Mouse (Mus musculus) frontal cortex, adult 2 months (tissue): ENCODE measurements around the gene Rpl13a. TPM values are rescaled to one million over a fixed set of nuclear protein-coding genes. Genes with fewer than 3 reads are reported as not detected.
"Not testable (repeated sequence)": the region's sequence is repeated elsewhere in the genome, so short reads cannot be mapped to it uniquely, and the experiment has no call there.

Experiments used
- DNase-seq, 2 experiments: peaks; one replicate each; pipeline ENCODE4 v3.0.0; 2022; ENCODE audit warnings: low spot score in 1 of 2; ENCODE audit errors: extremely low spot score in 1 of 2
- polyA plus RNA-seq: library from polyadenylated mRNA; depleted of rRNA; stranded (reverse); fragments of >200 nt; gene quantifications from 2 replicates; pipeline ENCODE4 v1.2.3, GENCODE M21; 2012

Rpl13a gene
- polyA plus RNA-seq, 1 experiment = 1,804 TPM

DNA sequence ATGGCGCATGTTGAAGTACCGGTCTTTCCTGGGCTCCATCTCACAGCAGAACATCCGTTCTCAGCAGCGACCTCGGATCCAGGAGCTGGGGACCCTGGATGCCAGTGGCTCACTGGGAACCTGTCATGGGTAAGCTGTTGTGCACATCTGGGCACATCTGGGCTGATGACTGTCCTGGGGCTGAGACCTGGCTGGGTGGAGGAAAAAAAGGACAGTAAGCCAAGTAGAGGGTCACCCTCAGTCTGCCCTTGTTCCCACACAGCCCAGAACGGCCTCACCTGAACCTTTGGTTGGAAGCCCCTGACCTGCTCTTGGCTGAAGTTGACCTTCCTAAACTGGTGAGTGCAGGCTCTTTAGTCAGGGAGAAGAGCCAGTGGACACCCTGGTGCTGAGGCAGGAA lies 30.4 kb upstream of the Rpl13a start:
- no peak for DNase-seq

DNA sequence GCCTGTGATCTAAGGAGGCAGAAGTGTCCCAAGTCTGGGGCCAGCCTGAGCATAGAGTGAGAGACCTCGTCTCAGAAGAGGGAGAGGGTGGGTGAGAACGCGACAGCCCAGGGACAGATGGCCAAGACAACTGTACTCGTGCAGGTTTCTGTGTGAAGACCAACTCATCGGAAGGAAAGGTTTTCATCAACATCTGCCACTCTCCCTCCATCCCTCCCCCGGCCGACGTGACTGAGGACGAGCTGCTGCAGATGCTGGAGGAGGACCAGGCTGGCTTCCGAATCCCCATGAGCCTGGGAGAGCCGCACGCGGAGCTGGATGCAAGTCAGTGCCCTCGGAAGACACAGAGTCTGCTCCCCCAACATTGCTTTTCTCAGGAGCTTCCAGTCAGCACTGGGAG lies 28.9 kb upstream of the Rpl13a start:
- peak in 1 of 2 experiments; percentile 74 for DNase-seq

DNA sequence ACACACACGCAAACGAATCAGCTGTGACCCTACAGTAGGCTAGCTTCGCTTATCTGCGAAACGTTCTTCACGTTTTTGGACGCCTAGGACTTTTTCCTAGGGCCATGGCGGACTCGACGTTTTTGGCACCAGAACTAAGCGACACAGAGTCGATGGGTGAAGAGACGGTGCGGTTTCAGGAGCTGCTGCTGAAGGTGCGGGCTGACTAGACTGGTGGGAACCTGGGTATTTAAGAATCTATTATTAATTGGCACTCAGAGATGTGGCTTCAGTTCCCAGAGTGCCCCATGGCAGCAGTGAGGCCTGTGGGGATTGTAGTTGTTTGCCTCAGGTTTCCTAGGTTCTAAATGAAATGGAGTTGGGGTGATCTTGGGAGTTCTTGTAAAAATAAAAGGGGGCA lies 27.6 kb upstream of the Rpl13a start:
- no peak for DNase-seq

DNA sequence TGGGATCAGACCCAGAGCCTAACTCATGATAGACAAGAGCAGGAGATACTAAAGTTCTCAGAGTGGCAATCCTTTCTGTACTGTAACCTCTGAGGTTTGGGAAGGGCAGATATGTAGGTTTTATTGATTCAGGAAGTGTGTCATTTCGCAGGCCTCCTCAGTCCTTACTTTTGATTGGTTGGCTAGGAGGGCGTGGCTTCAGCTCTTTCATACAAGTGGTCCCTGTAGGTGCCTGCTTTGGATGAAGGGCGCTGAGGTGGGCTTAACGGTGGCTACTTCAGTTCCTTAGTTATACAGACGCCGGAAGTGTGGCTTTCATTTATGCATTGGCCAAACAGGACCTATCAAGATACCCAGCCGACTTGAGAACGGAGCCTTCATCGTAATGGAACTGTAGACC lies 27.0 kb upstream of the Rpl13a start:
- DNase-seq = no peak

DNA sequence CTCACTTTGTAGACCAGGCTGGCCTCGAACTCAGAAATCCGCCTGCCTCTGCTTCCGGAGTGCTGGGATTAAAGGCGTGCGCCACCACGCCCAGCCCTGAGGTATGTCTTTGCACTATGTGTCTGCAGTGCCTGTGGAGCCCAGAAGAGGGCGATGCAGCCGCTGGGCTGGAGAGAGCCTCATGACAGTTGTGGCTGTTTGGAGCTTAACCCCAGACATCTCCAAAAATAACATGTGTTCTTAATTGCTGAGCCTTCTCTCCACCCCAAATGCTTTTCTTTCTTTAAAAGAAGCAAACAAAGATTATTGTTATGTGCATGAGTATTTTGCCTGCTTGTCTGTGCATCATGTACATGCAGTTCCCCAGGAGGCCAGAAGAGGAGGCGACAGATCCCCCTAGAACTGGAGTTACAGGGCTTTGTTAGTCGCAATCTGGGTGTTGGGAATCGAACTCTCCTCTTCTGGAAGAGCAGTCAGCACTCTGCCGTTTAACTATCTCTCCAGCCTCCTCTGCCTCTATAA lies 26.5 kb upstream of the Rpl13a start:
- DNase-seq = no peak

DNA sequence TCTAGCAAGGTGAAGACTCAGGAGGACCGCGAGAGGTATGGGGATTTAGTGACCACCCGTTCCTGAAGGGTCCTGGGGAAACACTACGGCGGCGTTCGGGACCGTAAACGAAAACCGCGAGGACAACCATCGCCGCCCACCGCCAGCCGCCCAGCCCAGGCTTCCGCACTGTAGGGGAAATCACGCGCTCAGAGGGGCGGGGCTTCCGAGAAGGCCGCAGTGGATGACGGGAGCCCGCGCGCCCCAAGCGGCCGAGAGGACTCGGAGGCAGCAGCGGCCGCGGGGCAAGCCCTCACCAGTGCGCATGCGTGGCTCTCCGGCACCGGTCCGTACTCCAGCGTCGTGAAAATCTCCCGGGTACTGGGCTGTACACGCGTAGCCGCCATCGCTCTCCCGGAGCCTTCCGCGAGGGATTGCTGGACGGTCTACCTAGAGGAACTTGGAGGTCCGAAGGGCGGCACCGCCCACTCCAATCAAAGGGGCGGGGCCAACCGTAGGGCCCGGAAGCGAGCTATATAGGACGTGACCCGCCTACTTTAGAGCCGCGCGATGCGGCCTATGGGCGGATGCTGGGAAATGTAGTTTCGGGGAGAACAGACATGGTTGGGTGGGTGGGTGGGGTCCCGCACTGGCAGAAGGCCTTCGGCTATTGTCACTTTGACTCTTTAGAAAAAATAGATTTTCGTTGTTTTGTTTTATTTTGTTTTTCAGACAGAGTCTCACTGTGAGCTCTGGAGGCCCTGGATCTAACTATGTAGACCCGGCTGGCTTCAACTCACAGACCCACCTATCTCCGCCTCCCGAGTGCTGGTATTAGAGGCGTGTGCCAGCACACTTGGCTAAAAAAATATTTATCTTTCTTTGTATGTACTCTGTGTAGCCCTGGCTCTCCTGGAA lies 25.8 kb upstream of the Rpl13a start, which contains the start of the genes Pih1d1 and Aldh16a1:
Pih1d1 (plus strand) TSS at position 208 of the 897 bp plus-strand sequence.
Aldh16a1 (minus strand) TSS at position 489 of the 897 bp plus-strand sequence.
- peak; percentile 90 to 96 for DNase-seq

DNA sequence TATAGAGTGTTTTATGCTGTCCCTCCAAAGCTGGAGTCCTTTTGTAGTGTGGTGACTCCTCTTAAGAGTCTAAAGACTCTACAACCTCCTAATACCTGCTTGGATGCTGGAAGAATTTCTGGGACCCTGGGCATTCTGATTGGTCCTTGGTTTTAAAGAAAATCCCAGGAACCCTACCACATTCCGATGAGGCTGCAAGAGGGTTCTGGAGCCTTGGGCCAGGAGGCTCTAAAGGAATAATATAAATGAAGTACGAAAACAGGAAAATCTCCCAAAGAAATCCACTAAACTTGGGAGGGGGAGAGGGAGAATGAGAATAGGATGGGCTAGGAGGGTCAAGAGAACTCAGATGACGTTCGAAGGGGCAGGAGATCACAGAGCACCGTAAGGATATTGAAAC lies 25.0 kb upstream of the Rpl13a start:
- no peak for DNase-seq

DNA sequence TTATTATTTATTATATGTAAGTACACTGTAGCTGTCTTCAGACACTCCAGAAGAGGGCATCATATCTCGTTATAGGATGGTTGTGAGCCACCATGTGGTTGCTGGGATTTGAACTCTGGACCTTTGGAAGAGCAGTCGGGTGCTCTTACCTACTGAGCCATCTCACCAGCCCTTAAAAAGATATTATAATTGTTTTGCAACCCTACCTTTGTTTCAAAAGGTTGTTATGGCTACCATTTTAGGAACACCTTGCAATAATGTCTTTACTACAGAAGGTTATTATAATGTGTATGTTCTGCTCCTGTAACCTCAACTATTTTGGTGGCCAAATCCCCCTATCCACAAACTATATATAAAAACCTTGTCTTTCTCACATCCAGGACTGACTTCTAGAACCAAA lies 24.5 kb upstream of the Rpl13a start:
- DNase-seq = not testable (repeated sequence)

DNA sequence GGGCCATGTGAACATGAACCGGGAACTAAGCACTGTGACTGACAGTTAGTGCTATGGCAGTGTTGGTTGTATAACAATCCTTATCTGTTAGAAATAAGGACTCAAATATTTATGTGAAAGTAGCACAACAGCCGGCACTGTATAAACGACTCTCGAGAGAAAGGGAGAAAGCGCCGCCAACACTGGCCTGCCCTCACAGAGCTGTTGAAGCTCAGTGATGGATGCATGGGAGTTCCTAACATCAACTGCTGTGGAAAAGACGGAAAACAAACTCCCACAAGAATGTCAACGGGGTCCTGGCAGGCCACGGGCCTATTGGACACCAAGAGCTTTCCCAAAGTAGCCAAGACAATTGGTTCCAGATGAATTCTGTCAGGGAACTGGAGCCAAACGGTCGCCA lies 22.7 kb upstream of the Rpl13a start:
- DNase-seq = no peak

DNA sequence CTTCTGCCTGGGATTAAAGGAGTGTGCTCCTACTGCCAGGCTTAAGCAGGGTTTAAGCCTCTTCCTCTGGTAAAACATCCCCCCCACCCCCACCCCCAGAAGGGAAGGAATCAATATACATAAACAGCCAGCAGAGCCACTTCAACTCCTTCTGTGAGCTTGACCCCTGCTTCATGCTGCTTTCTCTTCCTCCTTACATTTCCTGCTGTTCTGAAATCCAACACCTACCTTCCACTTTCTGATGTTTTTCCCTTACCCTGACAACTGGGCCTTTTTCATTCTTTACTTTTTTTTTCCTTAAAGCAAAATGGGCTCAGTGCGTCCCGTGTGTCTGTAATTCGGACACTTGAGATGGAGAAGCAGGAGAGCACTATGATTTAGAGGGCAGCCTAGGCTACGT lies 21.8 kb upstream of the Rpl13a start:
- DNase-seq = no peak

DNA sequence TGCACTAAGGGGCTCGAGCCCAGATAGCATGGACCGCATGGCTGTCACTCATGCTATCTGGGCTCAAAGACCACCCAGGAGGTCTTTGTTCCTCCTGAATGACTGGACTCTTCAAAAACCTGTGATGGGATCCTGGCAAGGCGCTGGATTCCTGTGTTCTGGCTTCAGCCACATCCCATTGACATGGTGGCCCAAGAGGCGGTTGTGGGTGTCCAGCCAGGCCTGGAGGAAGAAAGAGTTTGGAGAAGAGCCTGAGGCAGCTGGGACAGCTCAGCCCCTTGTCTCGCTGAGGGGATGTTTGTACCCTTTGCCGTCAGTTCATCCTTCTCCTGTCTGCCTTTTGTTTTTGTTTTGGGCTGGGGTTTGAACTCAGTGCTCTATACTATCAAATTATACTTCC lies 21.0 kb upstream of the Rpl13a start:
- DNase-seq = no peak

DNA sequence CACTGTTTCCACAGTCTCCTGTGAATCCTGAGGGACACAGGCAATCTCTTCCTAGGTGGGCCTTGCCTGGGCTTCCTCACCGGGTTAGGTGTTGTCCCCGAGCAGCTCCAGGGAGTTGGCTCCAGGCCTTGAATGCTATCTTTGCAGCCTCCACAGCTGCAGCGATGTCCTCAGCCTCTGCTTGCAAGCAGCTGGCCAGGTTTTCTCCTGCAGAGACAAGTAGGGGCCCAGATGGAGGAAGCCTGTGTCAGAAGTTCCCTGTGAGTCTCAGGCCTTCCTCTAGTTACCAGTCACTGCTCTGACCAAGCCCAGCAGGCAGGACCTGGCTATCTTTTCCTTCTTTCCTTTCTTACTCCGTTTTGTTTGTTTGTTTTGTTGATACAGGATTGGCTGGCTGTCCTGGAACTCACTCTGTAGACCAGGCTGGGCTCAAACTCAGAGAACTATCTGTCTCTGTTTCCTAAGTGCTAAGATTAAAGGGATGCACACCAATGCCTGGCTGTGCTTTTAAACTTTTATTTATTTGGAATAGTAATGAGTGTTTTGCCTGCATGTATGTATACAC lies 20.1 kb upstream of the Rpl13a start:
- DNase-seq = no peak

DNA sequence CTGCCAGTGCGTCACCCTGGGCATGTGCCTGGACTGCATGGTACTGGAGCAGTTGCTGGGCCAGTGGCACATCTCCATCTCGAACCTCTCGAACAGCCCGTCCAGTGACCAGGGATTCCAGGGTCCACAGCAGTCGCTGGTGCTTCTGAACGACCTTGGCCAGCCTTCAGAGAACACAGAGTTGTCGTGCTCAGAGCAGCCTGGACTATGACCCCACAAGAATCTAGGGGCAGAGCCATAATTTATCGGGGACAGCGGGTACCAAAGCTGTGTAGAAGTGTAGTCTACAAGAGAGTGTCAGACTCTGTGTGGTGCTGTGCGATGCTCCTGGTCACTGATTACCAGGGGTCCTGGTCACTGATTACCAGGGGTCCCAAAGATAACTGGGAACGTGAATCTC lies 19.3 kb upstream of the Rpl13a start:
- DNase-seq = no peak

DNA sequence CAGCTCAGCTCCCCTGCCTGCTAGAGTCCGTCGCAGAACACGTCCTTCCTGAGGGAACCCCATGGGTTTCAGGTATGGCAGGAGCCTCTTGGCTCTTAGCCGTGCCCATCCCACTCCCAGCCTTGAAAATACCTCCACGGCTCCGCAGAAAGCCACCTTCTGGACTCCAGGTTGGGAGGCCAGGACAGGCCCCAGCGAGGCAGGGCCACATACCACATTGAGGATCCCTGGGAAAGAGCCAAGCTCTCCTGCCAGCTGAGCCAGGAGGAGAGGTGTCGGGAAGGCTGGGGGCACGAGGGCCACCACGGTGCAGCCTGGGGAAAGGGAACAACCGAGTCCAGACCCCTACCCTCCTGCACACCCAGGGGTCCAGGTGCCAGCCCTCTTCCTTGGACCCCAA lies 18.7 kb upstream of the Rpl13a start:
- no peak for DNase-seq

DNA sequence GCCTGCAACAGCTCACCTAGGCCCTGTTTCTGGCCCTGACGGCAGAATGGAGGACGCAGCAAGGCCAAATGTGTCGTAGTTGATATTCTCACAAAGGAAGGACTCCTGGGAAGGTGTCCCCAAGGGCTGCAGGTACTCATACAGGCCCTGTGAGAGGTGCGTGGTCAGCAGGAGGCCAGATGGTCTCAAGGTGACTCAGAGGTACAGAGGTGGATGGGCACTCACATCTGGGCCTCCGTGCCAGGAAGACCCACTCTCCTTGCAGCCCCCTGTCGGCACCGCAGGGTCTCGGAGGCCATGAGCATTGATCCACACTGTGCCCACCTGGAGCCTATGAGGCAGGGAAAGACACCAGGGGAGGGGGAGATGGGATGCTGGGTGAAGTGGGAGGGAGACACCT lies 16.9 kb upstream of the Rpl13a start:
- DNase-seq = no peak

DNA sequence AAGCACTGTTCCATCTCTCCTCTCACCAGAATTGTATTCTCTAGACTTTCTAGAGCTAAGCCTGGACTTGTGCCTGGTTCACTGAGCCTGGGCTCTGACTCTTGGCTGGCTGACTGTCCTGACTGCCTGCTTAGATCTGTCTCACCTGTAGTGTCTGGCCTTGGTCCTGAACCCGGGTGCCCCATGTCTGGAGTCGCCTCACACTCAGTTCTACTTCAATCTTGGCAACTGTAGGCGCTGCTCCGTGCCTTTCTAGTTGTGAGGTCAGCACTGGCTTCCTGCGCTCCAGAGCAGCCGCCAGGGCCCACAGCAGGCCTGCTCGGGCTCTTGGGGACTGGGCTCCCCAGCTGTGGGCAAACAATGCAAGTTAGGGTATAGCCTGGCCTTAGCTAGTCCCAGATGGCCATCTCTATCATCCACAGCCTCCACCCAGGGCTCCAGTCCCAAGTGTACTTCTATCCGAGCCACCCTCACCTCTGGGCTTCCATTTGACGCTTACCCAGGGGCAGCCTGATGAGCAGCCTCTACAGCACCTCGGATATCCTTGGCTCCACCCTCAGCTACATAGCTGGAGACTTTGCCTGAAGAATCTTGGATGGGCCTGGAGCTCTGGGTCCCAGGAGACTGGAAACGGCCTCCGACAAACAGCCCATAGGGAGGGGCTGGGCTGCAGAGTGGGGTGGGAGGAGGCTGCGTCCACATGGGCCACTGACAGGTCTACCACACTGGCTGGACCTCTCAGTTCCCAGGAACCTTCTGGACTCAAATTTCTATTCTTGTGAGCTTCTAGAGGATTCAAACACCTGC lies 16.0 kb upstream of the Rpl13a start:
- DNase-seq = no peak

DNA sequence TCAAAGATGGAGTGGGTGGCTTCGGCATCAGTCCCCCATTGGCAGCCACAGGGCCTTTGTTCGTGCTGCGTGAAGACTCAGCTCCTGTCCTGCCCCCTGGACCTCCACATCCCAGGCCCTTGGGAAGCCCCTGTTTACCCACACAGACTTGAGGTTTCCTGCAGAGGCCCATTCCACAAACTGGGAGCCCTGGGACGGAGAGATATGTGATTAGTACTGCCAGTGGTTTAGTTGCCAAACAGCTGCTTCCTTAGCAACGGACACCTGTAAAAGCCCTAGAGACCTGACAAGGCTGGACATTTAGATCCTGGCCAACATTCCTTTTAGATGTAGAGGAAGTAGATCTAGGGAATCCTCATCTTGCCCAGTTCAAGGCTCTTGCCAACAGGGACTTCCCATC lies 13.4 kb upstream of the Rpl13a start:
- DNase-seq = no peak

DNA sequence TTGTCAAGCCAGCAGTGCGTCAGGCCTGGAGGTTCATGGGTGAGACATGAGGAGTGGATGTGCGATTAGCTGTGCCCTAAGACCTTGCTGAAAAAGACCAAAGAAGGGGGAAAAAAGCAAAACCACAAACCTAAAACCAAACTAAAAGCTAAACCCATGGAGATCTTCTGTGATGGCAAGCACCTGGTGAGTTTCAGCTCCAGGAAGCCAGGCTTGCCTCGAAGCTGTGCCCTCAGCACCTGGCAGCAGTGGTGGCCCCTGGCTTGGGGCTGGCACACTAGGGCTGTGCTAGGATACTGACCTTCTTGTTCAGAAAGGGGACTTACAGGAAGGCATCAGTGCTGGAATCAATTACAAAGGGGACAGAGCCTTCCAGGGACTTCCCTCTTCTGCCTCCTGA lies 12.8 kb upstream of the Rpl13a start:
- DNase-seq = no peak

DNA sequence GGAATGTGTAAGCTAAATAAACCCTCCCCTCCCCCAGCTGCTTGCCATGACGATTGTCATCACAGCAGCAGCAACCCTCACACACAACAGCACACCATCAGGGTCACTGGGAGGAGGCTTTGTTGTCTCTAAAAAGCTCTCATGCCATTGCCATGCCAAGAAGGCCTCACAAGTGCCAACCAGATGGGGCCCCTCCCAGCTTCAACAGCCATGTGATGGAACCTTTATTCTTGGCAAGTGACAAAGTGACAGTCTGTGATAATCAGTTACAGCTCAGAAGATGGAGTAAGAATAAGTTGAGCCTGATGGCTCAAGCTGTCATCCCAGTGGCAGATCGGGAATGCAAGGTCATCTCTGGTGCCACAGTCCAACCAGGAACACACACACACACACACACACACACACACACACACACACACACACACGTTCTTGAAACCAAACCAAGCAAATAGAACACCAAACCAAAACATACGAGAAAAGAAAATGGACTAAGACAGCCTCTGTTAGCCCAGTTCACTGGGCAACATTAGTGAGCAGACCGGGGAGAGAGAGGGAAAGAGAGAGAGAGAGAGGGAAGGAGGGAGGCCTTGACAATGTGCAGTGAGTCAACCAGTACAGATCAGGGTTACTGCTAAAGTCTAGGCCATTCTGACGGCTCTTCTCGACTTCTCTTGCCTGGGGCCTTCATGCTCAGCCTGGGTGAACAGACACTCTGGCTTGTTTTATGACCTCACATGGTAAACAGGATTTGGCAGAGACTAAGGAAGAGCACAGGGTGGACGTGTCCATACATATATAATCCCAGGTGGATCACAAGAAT lies 11.6 kb upstream of the Rpl13a start:
- no peak for DNase-seq

DNA sequence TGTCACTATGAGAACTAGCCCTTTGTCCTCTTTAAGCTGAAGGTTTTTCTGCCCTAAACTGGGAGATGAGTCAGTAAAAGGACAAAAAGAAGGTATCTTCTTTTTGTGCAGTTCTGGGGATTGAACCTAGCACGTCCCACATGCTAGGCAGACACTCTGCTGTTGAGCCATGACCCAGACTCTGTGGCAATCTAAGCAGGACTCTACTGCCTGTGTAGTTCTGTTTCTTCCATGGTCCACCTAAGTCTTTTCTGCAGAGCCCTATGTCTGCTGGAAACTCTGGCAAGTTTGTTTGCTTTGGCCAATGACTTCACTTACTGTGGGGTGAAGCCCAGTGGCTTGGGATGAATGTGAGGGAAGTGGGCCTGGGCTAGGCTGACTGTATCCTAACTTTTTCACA lies 9.8 kb upstream of the Rpl13a start:
- no peak for DNase-seq
